Mouse (Mus musculus): ENCODE data around the gene Supt16. TPM values are rescaled to one million over a fixed set of nuclear protein-coding genes. Genes with fewer than 3 reads are reported as not detected.

The Supt16 gene
- polyA plus RNA-seq, 1 experiment from 2014 or later: 58.7 TPM

- 70% methylated on average over 4 of the region's 4 CpGs for WGBS
- Histone ChIP-seq H3K4me3 (replicated peaks) (no peak overlapping the region), H3K27ac (no peak overlapping the region), H3K36me3 (no peaks in the 10 kb centered on the region), H3K4me2 (no peak overlapping the region), H3K27me3 (replicated peaks) (no peaks in the 10 kb centered on the region), H3K9ac (no peak overlapping the region), H3K9me3 (no peaks in the 10 kb centered on the region), H3K4me1 (0 out of 2 replicates have a peak, but pooled peaks cover 13% of the 10 kb centered on the region)
- ATAC-seq (ENCODE audit: insufficient read depth, low FRiP score, low read depth): no peak
Observed at GRCm38 (mm10) chr14:52144165-52144564, 53.1 kb downstream of the Supt16 start.

GRCm38 (mm10) chr14:52141445-52142127 is 55.6 kb downstream of the Supt16 start:
- Histone ChIP-seq H3K27me3 (replicated peaks) (no peaks in the 10 kb centered on the region), H3K9ac (no peak overlapping the region), H3K4me2 (peak overlapping the region; percentile 45), H3K4me1 (0 out of 2 replicates have a peak, but pooled peaks cover 13% of the 10 kb centered on the region), H3K27ac (no peak overlapping the region), H3K36me3 (no peaks in the 10 kb centered on the region), H3K9me3 (no peaks in the 10 kb centered on the region), H3K4me3 (replicated peaks) (no peak overlapping the region)
- no peak; the same call in 1 of the 2 replicates for ATAC-seq (ENCODE audit: insufficient read depth, low FRiP score, low read depth)
- WGBS: 66% methylated on average over 16 of the region's 16 CpGs

- Histone ChIP-seq H3K4me1 (0 out of 2 replicates have a peak, but pooled peaks cover 13% of the 10 kb centered on the region), H3K9me3 (no peaks in the 10 kb centered on the region), H3K9ac (no peak overlapping the region), H3K36me3 (no peaks in the 10 kb centered on the region), H3K27ac (no peak overlapping the region), H3K27me3 (replicated peaks) (no peaks in the 10 kb centered on the region), H3K4me2 (peak overlapping the region; percentile 45), H3K4me3 (replicated peaks) (peak overlapping the region; percentile 27; the same call in 1 of the 2 replicates)
- WGBS: 36% methylated on average over 19 of the region's 19 CpGs
- peak; percentile 50; the same call in 1 of the 2 replicates for ATAC-seq (ENCODE audit: insufficient read depth, low FRiP score, low read depth)
Observed at GRCm38 (mm10) chr14:52140577-52141444, 56.4 kb downstream of the Supt16 start.

- H3K4me2 ChIP-seq: no peak overlapping the region
- H3K9ac ChIP-seq: no peak overlapping the region
- H3K4me1 ChIP-seq: no peaks in the 10 kb centered on the region
- H3K9me3 ChIP-seq: no peaks in the 10 kb centered on the region
- no peaks in the 10 kb centered on the region for H3K36me3 ChIP-seq
- H3K27ac ChIP-seq: no peak overlapping the region
- WGBS: 77% methylated on average over 5 of the region's 5 CpGs
- H3K4me3 ChIP-seq (replicated peaks): no peak overlapping the region
- ATAC-seq (ENCODE audit: insufficient read depth, low FRiP score, low read depth): no peak
- no peaks in the 10 kb centered on the region for H3K27me3 ChIP-seq (replicated peaks)
Observed at GRCm38 (mm10) chr14:52133584-52133983, 63.6 kb downstream of the Supt16 start.

GRCm38 (mm10) chr14:52124636-52125035 is 72.6 kb downstream of the Supt16 start:
- Histone ChIP-seq H3K36me3 (no peaks in the 10 kb centered on the region), H3K4me3 (replicated peaks) (no peak overlapping the region), H3K4me1 (no peaks in the 10 kb centered on the region), H3K27ac (no peak overlapping the region), H3K27me3 (replicated peaks) (no peaks in the 10 kb centered on the region), H3K9ac (no peak overlapping the region), H3K4me2 (no peak overlapping the region), H3K9me3 (no peaks in the 10 kb centered on the region)
- WGBS: 91% methylated on average over 3 of the region's 3 CpGs
- no peak for ATAC-seq (ENCODE audit: insufficient read depth, low FRiP score, low read depth)

- H3K36me3 ChIP-seq: no peaks in the 10 kb centered on the region
- H3K4me2 ChIP-seq: no peak overlapping the region
- no peaks in the 10 kb centered on the region for H3K9me3 ChIP-seq
- ATAC-seq (ENCODE audit: insufficient read depth, low FRiP score, low read depth): no peak
- no peak overlapping the region for H3K27ac ChIP-seq
- no peaks in the 10 kb centered on the region for H3K4me1 ChIP-seq
- WGBS: 23% methylated on average over 4 of the region's 4 CpGs
- no peak overlapping the region for H3K4me3 ChIP-seq (replicated peaks)
- H3K27me3 ChIP-seq (replicated peaks): no peaks in the 10 kb centered on the region
- H3K9ac ChIP-seq: no peak overlapping the region
Observed at GRCm38 (mm10) chr14:52123918-52124317, 73.3 kb downstream of the Supt16 start.

GRCm38 (mm10) chr14:52120169-52120568 is 77.0 kb downstream of the Supt16 start:
- Histone ChIP-seq H3K9me3 (no peaks in the 10 kb centered on the region), H3K4me2 (peak overlapping the region; percentile 99), H3K36me3 (no peaks in the 10 kb centered on the region), H3K27me3 (replicated peaks) (no peaks in the 10 kb centered on the region), H3K9ac (no peak overlapping the region), H3K4me3 (replicated peaks) (peak overlapping the region; percentile 55; the same call in 1 of the 2 replicates), H3K4me1 (no peaks in the 10 kb centered on the region), H3K27ac (peak overlapping the region; percentile 26; the same call in 1 of the 2 replicates)
- ATAC-seq (ENCODE audit: insufficient read depth, low FRiP score, low read depth): no peak
- WGBS: 53% methylated on average over 7 of the region's 7 CpGs

- Histone ChIP-seq H3K27me3 (replicated peaks) (no peaks in the 10 kb centered on the region), H3K9me3 (no peaks in the 10 kb centered on the region), H3K4me2 (peak overlapping the region; percentile 99), H3K4me3 (replicated peaks) (peak overlapping the region; percentile 55), H3K27ac (peak overlapping the region; percentile 94), H3K9ac (peak overlapping the region; percentile 52), H3K4me1 (no peaks in the 10 kb centered on the region), H3K36me3 (no peaks in the 10 kb centered on the region)
- WGBS: 1% methylated on average over 38 of the region's 38 CpGs
- ATAC-seq (ENCODE audit: insufficient read depth, low FRiP score, low read depth): peak; percentile 91
Observed at GRCm38 (mm10) chr14:52118823-52119608, 78.2 kb downstream of the Supt16 start.

- Histone ChIP-seq H3K4me2 (peak overlapping the region; percentile 99), H3K9ac (no peak overlapping the region), H3K36me3 (no peaks in the 10 kb centered on the region), H3K27me3 (replicated peaks) (no peaks in the 10 kb centered on the region), H3K4me3 (replicated peaks) (peak overlapping the region; percentile 55), H3K4me1 (no peaks in the 10 kb centered on the region), H3K9me3 (no peaks in the 10 kb centered on the region), H3K27ac (peak overlapping the region; percentile 94; the same call in 1 of the 2 replicates)
- ATAC-seq (ENCODE audit: insufficient read depth, low FRiP score, low read depth): no peak
- WGBS: 25% methylated on average over 8 of the region's 8 CpGs
Observed at GRCm38 (mm10) chr14:52118456-52118822, 78.8 kb downstream of the Supt16 start.

GRCm38 (mm10) chr14:52117241-52117640 is 80.0 kb downstream of the Supt16 start:
- H3K9ac ChIP-seq: no peak overlapping the region
- no peak for ATAC-seq (ENCODE audit: insufficient read depth, low FRiP score, low read depth)
- no peaks in the 10 kb centered on the region for H3K27me3 ChIP-seq (replicated peaks)
- no peaks in the 10 kb centered on the region for H3K9me3 ChIP-seq
- H3K4me1 ChIP-seq: no peaks in the 10 kb centered on the region
- H3K27ac ChIP-seq: no peak overlapping the region
- WGBS: 91% methylated on average over 5 of the region's 5 CpGs
- H3K4me3 ChIP-seq (replicated peaks): no peak overlapping the region
- no peak overlapping the region for H3K4me2 ChIP-seq
- no peaks in the 10 kb centered on the region for H3K36me3 ChIP-seq

GRCm38 (mm10) chr14:52114101-52114500 is 83.1 kb downstream of the Supt16 start:
- Histone ChIP-seq H3K4me1 (no peaks in the 10 kb centered on the region), H3K27ac (no peak overlapping the region), H3K4me2 (no peak overlapping the region), H3K9me3 (no peaks in the 10 kb centered on the region), H3K9ac (no peak overlapping the region), H3K27me3 (replicated peaks) (no peaks in the 10 kb centered on the region), H3K4me3 (replicated peaks) (no peak overlapping the region), H3K36me3 (no peaks in the 10 kb centered on the region)
- 58% methylated on average over 1 of the region's 1 CpGs for WGBS
- no peak for ATAC-seq (ENCODE audit: insufficient read depth, low FRiP score, low read depth)

All from stomach, embryonic 15.5 days (tissue).